Mouse (Mus musculus) C2C12 (cell line): ENCODE data around the gene Mctp1.

Experiments used
- CEBPB ChIP-seq: IDR thresholded peaks from one replicate; pipeline ENCODE4 v1.6.1; 2011; ENCODE audit warnings: low read depth, mild to moderate bottlenecking, control low read depth, moderate library complexity
- CTCF ChIP-seq: IDR thresholded peaks from one replicate; pipeline ENCODE4 v1.5.1; 2011; ENCODE audit not compliant: control insufficient read depth, insufficient read depth, insufficient read length
- MAX ChIP-seq: IDR thresholded peaks from one replicate; pipeline ENCODE4 v1.6.1; 2011; ENCODE audit warnings: mild to moderate bottlenecking, control low read depth
- MYOD1 ChIP-seq: IDR thresholded peaks from one replicate; pipeline ENCODE4 v1.6.1; 2011; ENCODE audit warnings: low read depth; ENCODE audit not compliant: control insufficient read depth, insufficient read length
- MYOG ChIP-seq: IDR thresholded peaks from one replicate; pipeline ENCODE4 v1.6.1; 2011; ENCODE audit not compliant: control insufficient read depth, insufficient read length; ENCODE audit errors: extremely low read depth
- USF1 ChIP-seq: IDR thresholded peaks from one replicate; pipeline ENCODE4 v1.6.1; 2011; ENCODE audit warnings: low read depth, mild to moderate bottlenecking, control low read depth, moderate library complexity

GRCm38 (mm10) chr13:76918321-76918720 lies 534.0 kb downstream of the Mctp1 start:
- TF ChIP-seq CTCF, result no peak
- TF ChIP-seq MYOD1, result no peak
- TF ChIP-seq USF1, result no peak
- TF ChIP-seq CEBPB, result no peak
- TF ChIP-seq MAX, result no peak
- no peak for TF ChIP-seq MYOG
